Mouse (Mus musculus) MEL (cell line): ENCODE data around the gene Tcap. TPM values are rescaled to one million over a fixed set of nuclear protein-coding genes. Genes with fewer than 3 reads are reported as not detected.

Experiments
- DNase-seq: peaks from one replicate; pipeline ENCODE4 v3.0.0; 2011; ENCODE audit warnings: low read depth, low spot score
- H3K27ac ChIP-seq: 2 replicates; pipeline ENCODE4 v1.5.1; 2012; ENCODE audit warnings: low read depth, mild to moderate bottlenecking, control low read depth, low read length, moderate library complexity; ENCODE audit not compliant: control insufficient read depth
- H3K27me3 ChIP-seq, 2 experiments: fragments of 150-350 bp in 1 of 2; sonication (generic) in 1 of 2; 2 replicates each; pipeline ENCODE4 v1.6.1; 2012; ENCODE audit warnings: low read length in 2 of 2, mild to moderate bottlenecking in 2 of 2, improper control_type of control experiment in 1 of 2, moderate library complexity in 1 of 2; ENCODE audit not compliant: insufficient read depth in 2 of 2, control insufficient read depth in 1 of 2
- H3K36me3 ChIP-seq, 2 experiments: 2 replicates each; pipeline ENCODE4 v1.6.1; 2012 to 2014; ENCODE audit warnings: low read length in 2 of 2, improper control_type of control experiment in 1 of 2, inconsistent platforms in 1 of 2, mild to moderate bottlenecking in 1 of 2; ENCODE audit not compliant: insufficient read depth in 2 of 2, control insufficient read depth in 1 of 2
- H3K4me1 ChIP-seq, 2 experiments: fragments of 150-350 bp in 1 of 2; sonication (generic) in 1 of 2; 2 replicates each; pipeline ENCODE4 v1.6.1; 2012; ENCODE audit warnings: low read length in 2 of 2, improper control_type of control experiment in 1 of 2, mild to moderate bottlenecking in 1 of 2; ENCODE audit not compliant: insufficient read depth in 2 of 2, control insufficient read depth in 1 of 2
- H3K4me3 ChIP-seq, 2 experiments: fragments of 150-350 bp in 1 of 2; sonication (generic) in 1 of 2; 2 replicates each; pipeline ENCODE4 v1.5.1; 2012; ENCODE audit warnings: low read depth in 2 of 2, low read length in 2 of 2, mild to moderate bottlenecking in 2 of 2, moderate library complexity in 2 of 2, control low read depth in 1 of 2, improper control_type of control experiment in 1 of 2; ENCODE audit not compliant: control insufficient read depth in 1 of 2, insufficient read depth in 1 of 2
- H3K79me2 ChIP-seq: 2 replicates; pipeline ENCODE4 v1.6.1; 2012; ENCODE audit warnings: mild to moderate bottlenecking, low read length, moderate library complexity; ENCODE audit not compliant: control insufficient read depth, poor library complexity, insufficient read depth
- H3K9ac ChIP-seq: 2 replicates; pipeline ENCODE4 v1.6.1; 2012; ENCODE audit warnings: low read depth, mild to moderate bottlenecking, control low read depth, low read length, moderate library complexity; ENCODE audit not compliant: control insufficient read depth, poor library complexity, severe bottlenecking
- H3K9me3 ChIP-seq: fragments of 150-350 bp; sonication (generic); replicated peaks from 2 replicates; pipeline ENCODE4 v1.6.1; 2012; ENCODE audit warnings: mild to moderate bottlenecking, low read length, improper control_type of control experiment, moderate library complexity; ENCODE audit not compliant: insufficient read depth
- BHLHE40 ChIP-seq: IDR thresholded peaks from 2 replicates; pipeline ENCODE4 v1.6.1; 2012; ENCODE audit warnings: low read depth, mild to moderate bottlenecking, inconsistent platforms, low read length, improper control_type of control experiment, borderline replicate concordance
- CHD1 ChIP-seq: IDR thresholded peaks from 2 replicates; pipeline ENCODE4 v1.6.1; 2012; ENCODE audit warnings: low read depth, mild to moderate bottlenecking, inconsistent platforms, low read length, improper control_type of control experiment
- CHD2 ChIP-seq: IDR thresholded peaks from 2 replicates; pipeline ENCODE4 v1.6.1; 2011; ENCODE audit warnings: low read length, improper control_type of control experiment
- CTCF ChIP-seq, 3 experiments: IDR thresholded peaks in 2 of 3; conservative IDR thresholded peaks in 1 of 3; 2 replicates each; pipeline ENCODE4 v1.5.1; 2011 to 2012; ENCODE audit warnings: low read length in 3 of 3, low read depth in 2 of 3, mild to moderate bottlenecking in 2 of 3, improper control_type of control experiment in 1 of 3, inconsistent platforms in 1 of 3, mixed read lengths in 1 of 3, moderate library complexity in 1 of 3; ENCODE audit not compliant: control insufficient read depth in 1 of 3, insufficient read depth in 1 of 3, poor library complexity in 1 of 3, severe bottlenecking in 1 of 3
- ELF1 ChIP-seq: IDR thresholded peaks from 2 replicates; pipeline ENCODE4 v1.6.1; 2014; ENCODE audit warnings: low read depth, mild to moderate bottlenecking, inconsistent platforms, low read length, improper control_type of control experiment, moderate library complexity
- GABPA ChIP-seq: IDR thresholded peaks from 2 replicates; pipeline ENCODE4 v1.6.1; 2012; ENCODE audit warnings: low read depth, mild to moderate bottlenecking, inconsistent platforms, low read length, improper control_type of control experiment, moderate library complexity
- HCFC1 ChIP-seq: IDR thresholded peaks from 2 replicates; pipeline ENCODE4 v1.6.1; 2012; ENCODE audit warnings: low read depth, mild to moderate bottlenecking, inconsistent platforms, low read length, improper control_type of control experiment, moderate library complexity
- KAT2A ChIP-seq: conservative IDR thresholded peaks from 2 replicates; pipeline ENCODE4 v1.6.1; 2012; ENCODE audit warnings: low read depth, low read length, improper control_type of control experiment, inconsistent platforms
- MAX ChIP-seq: IDR thresholded peaks from 2 replicates; pipeline ENCODE4 v1.6.1; 2011; ENCODE audit warnings: low read length, improper control_type of control experiment
- MAZ ChIP-seq: IDR thresholded peaks from 2 replicates; pipeline ENCODE4 v1.6.1; 2012; ENCODE audit warnings: low read depth, mild to moderate bottlenecking, inconsistent platforms, low read length, improper control_type of control experiment
- MXI1 ChIP-seq: IDR thresholded peaks from 2 replicates; pipeline ENCODE4 v1.6.1; 2011; ENCODE audit warnings: mild to moderate bottlenecking, low read depth, low read length, improper control_type of control experiment
- MYC ChIP-seq: IDR thresholded peaks from 2 replicates; pipeline ENCODE4 v1.6.1; 2011; ENCODE audit warnings: low read depth, mild to moderate bottlenecking, low read length, improper control_type of control experiment, moderate library complexity
- NELFE ChIP-seq: IDR thresholded peaks from 2 replicates; pipeline ENCODE4 v1.6.1; 2011; ENCODE audit warnings: low read depth, low read length, improper control_type of control experiment
- NRF1 ChIP-seq: IDR thresholded peaks from 2 replicates; pipeline ENCODE4 v1.6.1; 2014; ENCODE audit warnings: low read depth, mild to moderate bottlenecking, inconsistent platforms, low read length, improper control_type of control experiment, moderate library complexity; ENCODE audit not compliant: poor library complexity, insufficient read depth, severe bottlenecking
- POLR2AphosphoS2 ChIP-seq: IDR thresholded peaks from 2 replicates; pipeline ENCODE4 v1.6.1; 2011; ENCODE audit warnings: low read length, improper control_type of control experiment
- POLR2AphosphoS5 ChIP-seq: IDR thresholded peaks from 2 replicates; pipeline ENCODE4 v1.6.1; 2012; ENCODE audit warnings: low read depth, borderline replicate concordance, mild to moderate bottlenecking, inconsistent platforms, low read length, moderate library complexity, mixed read lengths
- RCOR1 ChIP-seq: IDR thresholded peaks from 2 replicates; pipeline ENCODE4 v1.6.1; 2012; ENCODE audit warnings: low read depth, mild to moderate bottlenecking, inconsistent platforms, low read length, improper control_type of control experiment
- SIN3A ChIP-seq: IDR thresholded peaks from 2 replicates; pipeline ENCODE4 v1.6.1; 2012; ENCODE audit warnings: low read length, improper control_type of control experiment, inconsistent platforms
- TBP ChIP-seq: IDR thresholded peaks from 2 replicates; pipeline ENCODE4 v1.8.0; 2011; ENCODE audit warnings: low read depth, low read length, improper control_type of control experiment
- TCF12 ChIP-seq: IDR thresholded peaks from 2 replicates; pipeline ENCODE4 v1.6.1; 2014; ENCODE audit warnings: low read depth, mild to moderate bottlenecking, inconsistent platforms, low read length, improper control_type of control experiment, moderate library complexity
- UBTF ChIP-seq: IDR thresholded peaks from 2 replicates; pipeline ENCODE4 v1.6.1; 2012; ENCODE audit warnings: low read depth, mild to moderate bottlenecking, inconsistent platforms, low read length, improper control_type of control experiment, moderate library complexity, borderline replicate concordance; ENCODE audit not compliant: insufficient read depth
- ZKSCAN1 ChIP-seq: IDR thresholded peaks from 2 replicates; pipeline ENCODE4 v1.6.1; 2012; ENCODE audit warnings: low read depth, mild to moderate bottlenecking, inconsistent platforms, low read length, improper control_type of control experiment, moderate library complexity
- ZNF384 ChIP-seq: IDR thresholded peaks from 2 replicates; pipeline ENCODE4 v1.6.1; 2012; ENCODE audit warnings: low read depth, mild to moderate bottlenecking, inconsistent platforms, low read length, improper control_type of control experiment
- polyA plus RNA-seq, 2 experiments: library from polyadenylated mRNA; stranded (reverse) in 1 of 2; unstranded in 1 of 2; fragments of >175 nt in 1 of 2; fragments of >200 nt in 1 of 2; gene quantifications; 2 replicates each; pipeline versions ENCODE4 v1.2.1 to v1.2.4; 2012; ENCODE audit warnings: low replicate concordance in 2 of 2, low read depth in 1 of 2; ENCODE audit not compliant: insufficient read length in 2 of 2, insufficient read depth in 1 of 2, missing spikeins in 1 of 2
- total RNA-seq: library from RNA; depleted of rRNA; stranded (reverse); fragments of 300-350 nt; gene quantifications from 2 replicates; pipeline ENCODE4 v1.2.3, GENCODE M21; 2012

The Tcap gene
- total and polyA plus RNA-seq, 3 experiments: 0.07 TPM; not detected in 2

- Histone ChIP-seq H3K79me2 (no peaks in the 10 kb centered on the region), H3K27me3 (peaks cover 8% of the 10 kb centered on the region in 2 experiments), H3K27ac (no peak overlapping the region), H3K4me1 (peaks cover 0 to 7% of the 10 kb centered on the region in 2 experiments; a peak in 2 of 4 replicates), H3K36me3 (no peaks in the 10 kb centered on the region), H3K9me3 (no peaks in the 10 kb centered on the region), H3K4me3 (no peak overlapping the region), H3K9ac (no peak overlapping the region)
- DNase-seq: no peak
- TF ChIP-seq HCFC1 (no peak), KAT2A (no peak), MAX (no peak), MXI1 (no peak), POLR2AphosphoS5 (no peak)
Measured at GRCm38 (mm10) chr11:98414162-98414561, 30.6 kb downstream of the Tcap start.

- TF ChIP-seq NELFE: no peak
- TF ChIP-seq MXI1: no peak
- no peak for TF ChIP-seq GABPA
- TF ChIP-seq POLR2AphosphoS2: no peak
- no peak for TF ChIP-seq TCF12
- TF ChIP-seq MAX: no peak
- TF ChIP-seq ZKSCAN1: no peak
- no peak for TF ChIP-seq BHLHE40
- TF ChIP-seq KAT2A: no peak
- TF ChIP-seq MYC: no peak
- no peak for TF ChIP-seq SIN3A
- no peak for TF ChIP-seq RCOR1
- TF ChIP-seq ELF1: no peak
Measured at GRCm38 (mm10) chr11:98417074-98417473, 33.5 kb downstream of the Tcap start.

GRCm38 (mm10) chr11:98418273-98418672, 34.7 kb downstream of the Tcap start:
- H3K4me1 ChIP-seq: peaks cover 0 to 7% of the 10 kb centered on the region in 2 experiments; a peak in 2 of 4 replicates
- no peak overlapping the region for H3K27ac ChIP-seq
- H3K9me3 ChIP-seq: no peaks in the 10 kb centered on the region
- H3K4me3 ChIP-seq: no peak overlapping the region
- H3K79me2 ChIP-seq: no peaks in the 10 kb centered on the region
- TF ChIP-seq MAZ (no peak), GABPA (no peak), MYC (no peak), CHD1 (no peak), TBP (no peak), UBTF (no peak), CHD2 (no peak), CTCF (IDR thresholded peaks at IDR 0.05 in 2 of 3, conservative IDR thresholded peaks at IDR 0.05 in 1 of 3; ENCODE audit: control insufficient read depth in 1 of 3, insufficient read depth in 1 of 3, low read depth in 2 of 3, low read length in 3 of 3, poor library complexity in 1 of 3, severe bottlenecking in 1 of 3) (no peak), ZNF384 (no peak), HCFC1 (no peak), KAT2A (no peak), NRF1 (no peak)
- H3K27me3 ChIP-seq: peaks cover 7 to 11% of the 10 kb centered on the region in 2 experiments
- H3K9ac ChIP-seq: no peak overlapping the region
- H3K36me3 ChIP-seq: no peaks in the 10 kb centered on the region
- no peak for DNase-seq

More at GRCm38 (mm10) chr11:98417074-98417473, 33.5 kb downstream of the Tcap start:
- Histone ChIP-seq H3K9ac (no peak overlapping the region), H3K79me2 (no peaks in the 10 kb centered on the region), H3K4me3 (no peak overlapping the region), H3K4me1 (peaks cover 0 to 7% of the 10 kb centered on the region in 2 experiments; a peak in 2 of 4 replicates), H3K9me3 (no peaks in the 10 kb centered on the region), H3K27me3 (peaks cover 7 to 9% of the 10 kb centered on the region in 2 experiments), H3K36me3 (no peaks in the 10 kb centered on the region), H3K27ac (no peak overlapping the region)
- DNase-seq: no peak
